Mouse (Mus musculus) mature B cell (primary cell): ENCODE data around the gene Chid1.

Experiments
- in situ Hi-C: fragments of 300-500 bp; cut with MboI; formaldehyde crosslinking; loops from 2 replicates; pipeline ENCODE4 v1.14.3; 2019

The Chid1 gene

DNA sequence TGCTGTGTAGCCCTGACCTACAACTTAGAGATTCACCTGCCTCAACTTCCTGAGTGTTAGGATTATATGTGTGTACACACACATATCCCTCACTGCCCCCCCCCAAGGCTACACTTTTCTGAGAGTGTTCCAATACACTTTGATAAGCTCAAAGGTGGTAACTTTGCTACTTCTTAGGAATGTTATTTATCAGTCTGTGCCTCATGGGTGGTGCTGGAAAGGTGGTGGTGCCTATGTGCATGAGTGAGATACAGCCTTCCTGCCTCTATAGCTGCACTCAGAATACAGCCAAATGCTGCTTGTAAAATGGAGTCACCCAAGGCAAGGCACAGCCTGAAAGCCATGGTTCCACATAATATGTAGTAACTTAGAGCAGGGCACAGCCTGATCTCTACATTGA is 19.3 kb upstream of the Chid1 start:
- in situ Hi-C loops = no loop called here

DNA sequence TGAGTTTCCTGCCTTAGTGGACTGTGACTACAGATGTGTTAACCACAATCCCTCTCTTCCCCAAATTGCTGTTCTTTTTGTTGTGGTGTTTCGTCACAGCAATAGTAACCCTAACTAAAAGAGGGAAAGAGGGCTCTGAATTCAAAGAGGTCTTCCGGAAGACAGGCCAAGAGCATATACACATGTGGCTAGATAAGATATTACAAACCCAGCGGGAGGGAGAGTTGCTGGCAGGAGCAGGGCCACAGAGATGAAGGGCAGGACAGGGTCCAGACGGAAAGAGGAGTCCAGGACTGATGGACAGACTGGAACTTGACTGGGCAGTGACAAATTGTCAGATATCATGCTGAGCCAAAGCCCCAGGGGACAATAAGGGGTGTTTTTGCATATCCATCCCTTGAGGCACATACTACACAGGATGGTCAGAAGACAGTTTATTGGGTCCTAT is 18.7 kb upstream of the Chid1 start:
- in situ Hi-C loops = no loop called here

DNA sequence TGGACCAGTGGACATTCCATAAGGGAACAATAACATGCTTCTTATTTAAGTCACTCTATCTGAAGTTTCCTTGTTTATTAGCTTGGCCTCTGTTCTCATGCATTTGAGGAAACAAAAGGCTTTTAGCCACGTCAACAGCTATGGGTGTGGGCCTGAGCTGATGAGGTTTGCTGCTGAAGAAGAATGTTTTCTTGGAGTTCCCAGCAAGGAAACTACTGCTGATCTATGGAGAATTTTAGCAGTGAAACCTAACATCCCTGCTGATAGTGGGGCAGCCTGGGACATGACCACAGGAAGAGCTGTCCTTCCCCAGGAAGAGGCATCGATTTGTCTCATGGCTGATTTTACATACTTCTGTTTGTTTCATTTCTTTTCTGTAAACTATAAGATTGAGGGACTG is 10.8 kb upstream of the Chid1 start:
- in situ Hi-C loops = no loop called here

DNA sequence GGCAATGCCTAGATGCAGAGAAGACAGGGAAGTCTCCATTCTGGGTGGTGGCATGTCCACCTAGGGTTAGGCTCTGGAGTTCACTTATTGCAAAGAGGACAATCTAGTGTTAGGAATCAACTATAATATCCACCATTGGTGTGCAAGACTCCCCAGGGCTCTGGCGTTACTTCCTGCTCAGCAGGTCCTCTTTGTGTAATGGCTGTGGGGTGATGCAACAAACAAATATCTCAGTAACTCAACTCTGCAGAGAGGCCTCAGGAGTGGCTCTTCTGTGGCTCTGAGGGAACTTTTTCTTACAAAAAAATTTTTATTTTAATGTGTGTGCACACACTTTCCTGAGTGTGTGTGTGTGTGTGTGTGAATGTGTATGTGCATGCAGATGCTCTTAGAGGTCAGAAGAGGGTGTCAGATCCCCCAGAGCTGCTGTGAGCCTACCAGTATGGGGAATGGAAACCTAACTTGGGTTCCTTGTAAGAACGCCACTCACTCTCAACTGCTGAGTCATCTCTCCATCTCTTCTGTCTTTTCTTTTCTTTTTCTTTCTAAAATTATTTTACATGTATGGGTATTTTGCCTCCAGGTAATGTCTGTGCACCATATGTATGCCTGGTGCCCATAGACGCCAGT is 9.9 kb upstream of the Chid1 start:
- in situ Hi-C loops = no loop called here

DNA sequence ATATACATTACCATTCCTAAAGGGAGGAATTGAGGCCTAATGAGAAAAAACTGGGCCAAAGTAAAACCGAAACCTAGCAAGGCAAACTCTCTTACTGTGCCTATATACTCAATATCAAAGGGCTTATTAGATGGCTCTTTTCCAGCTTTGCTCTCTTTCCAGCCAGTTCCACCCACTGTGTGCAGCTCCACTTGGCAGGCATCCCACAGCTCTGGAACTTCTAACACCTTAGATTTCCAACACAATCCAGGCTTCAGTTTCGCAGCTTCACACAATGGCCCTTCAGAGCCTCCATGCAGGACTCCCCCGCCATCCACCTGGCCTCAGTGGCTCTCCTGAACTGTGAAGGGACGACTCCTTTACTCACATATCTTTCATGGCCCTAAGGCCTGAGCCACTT is 5.0 kb upstream of the Chid1 start:
- in situ Hi-C loops = no loop called here

DNA sequence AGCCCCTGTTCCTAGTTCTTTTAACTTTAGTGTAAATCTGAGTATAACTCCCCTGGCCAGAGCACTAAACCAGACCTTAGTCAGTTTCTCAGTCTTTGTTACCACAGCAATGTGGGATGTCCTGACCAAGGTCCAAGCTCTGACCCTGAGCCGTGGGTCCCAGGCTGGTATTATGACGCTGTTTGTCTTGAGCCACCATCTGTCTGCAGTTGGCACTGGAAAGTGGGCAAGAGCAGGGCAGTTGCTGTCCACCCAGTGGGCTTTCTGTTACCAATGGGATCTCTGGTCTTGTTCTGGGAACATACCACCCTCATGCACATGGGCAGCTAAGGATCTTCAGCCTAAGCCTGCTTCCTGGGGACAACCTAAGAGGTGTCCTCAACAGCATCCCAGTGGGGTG is 2.9 kb upstream of the Chid1 start:
- in situ Hi-C loops = no loop called here

DNA sequence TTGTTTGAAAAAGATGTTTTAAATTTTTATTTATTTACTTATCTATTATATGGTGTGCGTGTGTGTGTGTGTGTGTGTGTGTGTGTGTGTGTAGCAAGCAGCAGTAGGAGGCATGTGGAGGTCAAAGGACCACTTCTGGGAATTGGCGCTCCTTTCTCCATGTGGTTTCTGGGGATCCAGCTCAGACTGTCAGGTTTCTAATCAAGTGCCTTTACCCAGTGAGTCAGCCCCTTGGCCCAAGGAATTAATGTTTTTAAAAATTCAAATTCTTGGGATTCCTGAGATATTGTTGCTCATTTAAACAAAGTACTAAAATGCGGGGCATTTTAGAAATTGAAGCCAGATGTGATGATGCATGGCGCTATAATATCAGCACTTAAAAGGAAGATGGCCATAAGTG is 2.0 kb upstream of the Chid1 start:
- in situ Hi-C loops = no loop called here

DNA sequence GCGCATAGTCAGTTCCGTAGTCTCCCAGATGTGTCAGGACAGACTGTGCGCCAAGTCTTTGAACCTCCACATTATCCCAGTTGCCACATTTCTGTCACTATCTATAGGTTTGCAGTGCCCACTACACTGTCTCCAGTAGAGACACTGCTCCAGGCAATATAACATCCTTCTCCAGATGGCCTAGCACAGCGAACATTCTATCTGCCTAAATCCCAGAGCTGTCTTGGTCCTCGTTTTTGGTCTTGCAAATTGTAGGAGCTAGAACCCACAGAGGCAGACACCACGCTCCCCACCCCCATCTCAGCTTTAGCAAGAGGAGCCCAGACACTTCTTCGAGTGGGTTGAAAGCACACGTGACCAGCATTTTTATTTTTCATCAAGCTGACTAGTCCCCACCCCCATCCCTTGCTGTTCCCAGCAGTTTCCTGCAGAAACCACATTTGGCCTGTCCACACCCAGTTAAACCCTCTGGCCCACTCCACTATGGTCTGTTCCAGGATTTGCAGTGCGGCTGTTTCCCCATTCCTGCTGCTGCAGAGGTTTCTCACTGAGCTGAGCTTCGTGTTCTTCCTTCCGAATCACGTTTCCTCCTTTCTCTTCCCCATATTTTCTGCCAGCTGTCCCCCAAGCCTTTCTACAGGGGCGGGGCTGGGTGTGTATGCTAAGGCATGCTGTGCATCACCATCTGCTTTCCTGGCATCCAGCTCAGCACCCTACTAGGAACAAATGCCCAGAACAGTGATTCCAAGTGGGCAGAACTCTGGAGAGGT is 840 bp upstream of the Chid1 start:
- in situ Hi-C loops = no loop called here

DNA sequence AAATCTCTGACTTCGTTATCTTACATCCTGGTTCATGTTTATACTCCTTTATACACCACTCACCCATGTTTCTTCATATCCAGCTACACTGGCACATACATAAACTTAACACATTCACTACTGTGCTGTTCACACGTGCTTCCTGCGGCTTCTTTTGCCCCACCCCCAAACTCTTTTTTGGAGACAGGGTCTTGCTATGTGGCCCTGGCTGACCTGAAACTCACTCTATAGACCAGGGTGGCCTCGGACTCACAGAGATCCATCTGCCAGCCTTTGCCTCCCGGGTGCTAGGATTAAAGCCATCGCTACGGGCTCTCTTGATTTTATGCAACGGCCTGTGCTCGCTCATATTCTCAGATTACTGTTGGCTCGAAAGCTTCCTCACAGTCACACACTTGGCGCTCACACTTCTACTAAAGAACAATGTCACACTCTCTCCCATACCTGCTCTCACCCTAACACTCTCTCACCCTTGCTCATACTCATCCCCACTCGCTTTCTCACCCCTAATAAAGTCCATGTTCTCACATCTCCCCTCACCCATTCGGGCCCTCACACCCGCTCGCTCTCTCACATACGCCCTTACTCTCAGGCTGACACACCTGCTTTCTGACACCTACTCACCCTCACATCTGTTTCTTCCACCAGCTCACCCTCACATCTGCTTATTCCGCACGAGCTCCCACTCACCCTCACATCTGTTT is 653 bp downstream of the Chid1 start:
- in situ Hi-C loops = no loop called here

DNA sequence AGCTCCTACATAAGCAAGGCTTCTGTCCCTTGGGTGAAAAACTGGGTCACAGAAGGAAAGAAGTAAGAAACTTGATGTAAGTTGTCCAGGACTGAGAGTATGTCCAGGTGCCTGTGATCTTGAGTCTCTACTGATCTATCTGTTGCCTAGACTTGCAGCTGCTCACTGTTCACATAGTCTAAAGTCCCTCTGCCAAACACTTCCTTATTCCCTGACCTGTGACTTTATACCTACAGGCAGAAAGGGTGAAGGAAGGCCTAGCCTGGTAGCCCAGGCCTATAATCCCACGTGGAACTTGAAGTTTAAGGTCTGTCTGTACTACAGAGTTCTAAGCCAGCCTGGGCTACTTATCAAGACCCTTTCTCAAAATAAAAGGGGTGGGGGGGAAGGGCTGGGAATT is 4.1 kb downstream of the Chid1 start:
- in situ Hi-C loops = no loop called here

DNA sequence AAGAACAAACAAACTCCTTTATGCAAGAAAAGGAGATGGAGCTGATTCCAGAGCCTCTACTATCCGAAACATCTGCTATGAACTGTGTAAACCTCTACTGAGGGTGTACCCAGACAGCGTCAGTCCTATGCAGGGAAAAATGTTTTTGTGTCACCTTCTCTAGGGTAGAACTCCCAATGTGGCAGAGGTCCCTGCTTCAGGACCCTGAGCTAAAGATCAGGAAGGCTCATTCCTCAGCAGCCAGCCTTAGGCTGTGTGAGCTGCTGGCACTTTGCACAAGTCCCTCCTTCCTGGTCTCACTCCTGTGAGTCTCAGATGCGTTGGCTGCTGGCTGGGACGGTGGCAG is 14.1 kb downstream of the Chid1 start:
- in situ Hi-C loops = loop anchor here (10.0 kb wide), 1 partner anchor 121 kb away; no protein-coding TSS in a partner anchor

DNA sequence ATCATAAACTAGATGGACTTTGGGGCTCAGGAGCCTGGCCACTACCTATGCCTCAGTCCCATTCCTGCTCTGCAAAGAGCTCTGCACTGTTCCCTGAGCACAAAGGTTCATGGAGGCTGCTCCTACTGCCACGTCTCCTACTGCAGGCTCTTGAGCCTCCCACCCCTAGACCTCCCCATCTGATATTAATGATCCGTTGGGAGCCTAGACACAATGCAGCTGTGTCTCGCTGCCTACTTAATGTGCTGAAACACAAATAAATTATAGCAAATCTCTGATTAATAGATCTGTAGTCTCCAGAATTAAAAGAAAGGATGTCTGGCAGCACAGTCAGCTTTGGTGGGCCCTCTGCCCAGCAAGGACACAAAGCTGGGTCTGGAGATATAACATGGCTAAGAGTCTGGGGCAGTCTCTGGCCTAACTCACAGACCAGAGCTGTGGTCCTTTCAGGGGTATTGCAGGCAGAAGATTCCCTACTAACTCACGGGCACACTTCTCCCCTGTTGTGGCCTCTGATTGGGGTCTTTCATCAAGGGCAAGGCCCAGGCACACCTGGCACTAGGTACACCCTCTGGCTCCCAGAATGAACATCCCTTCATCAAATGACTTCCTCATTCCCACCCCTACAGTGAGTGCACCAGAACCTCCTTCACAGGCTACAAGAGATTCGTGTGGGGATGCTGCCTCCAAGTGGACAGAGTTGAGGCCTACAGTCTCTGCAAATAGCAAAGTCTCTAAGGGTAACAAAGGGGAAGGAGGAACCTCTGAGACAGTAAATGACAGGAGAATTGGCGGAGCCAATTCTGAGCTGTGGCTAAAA is 14.7 kb downstream of the Chid1 start:
- in situ Hi-C loops = loop anchor here (10.0 kb wide), 1 partner anchor 120 kb away; no protein-coding TSS in a partner anchor

DNA sequence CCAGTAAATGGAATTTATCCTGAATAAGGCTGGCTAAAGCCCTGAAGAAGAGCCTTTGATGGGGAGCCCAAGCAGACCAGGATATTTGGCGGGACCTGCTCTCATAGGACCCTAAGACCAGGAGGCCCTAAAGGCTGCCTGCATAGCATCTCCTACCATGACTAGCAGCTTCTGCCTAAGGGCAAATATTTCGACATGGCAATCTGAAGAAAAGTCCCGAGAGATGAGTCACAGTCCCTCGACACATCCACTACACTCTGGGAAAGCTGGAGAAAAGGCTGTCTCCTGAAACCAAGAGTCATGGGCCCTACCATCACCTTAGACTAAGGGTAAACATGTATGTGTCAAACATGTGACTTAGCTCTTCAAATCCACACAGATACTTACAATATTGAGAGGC is 15.4 kb downstream of the Chid1 start:
- in situ Hi-C loops = loop anchor here (10.0 kb wide), 1 partner anchor 119 kb away; no protein-coding TSS in a partner anchor

DNA sequence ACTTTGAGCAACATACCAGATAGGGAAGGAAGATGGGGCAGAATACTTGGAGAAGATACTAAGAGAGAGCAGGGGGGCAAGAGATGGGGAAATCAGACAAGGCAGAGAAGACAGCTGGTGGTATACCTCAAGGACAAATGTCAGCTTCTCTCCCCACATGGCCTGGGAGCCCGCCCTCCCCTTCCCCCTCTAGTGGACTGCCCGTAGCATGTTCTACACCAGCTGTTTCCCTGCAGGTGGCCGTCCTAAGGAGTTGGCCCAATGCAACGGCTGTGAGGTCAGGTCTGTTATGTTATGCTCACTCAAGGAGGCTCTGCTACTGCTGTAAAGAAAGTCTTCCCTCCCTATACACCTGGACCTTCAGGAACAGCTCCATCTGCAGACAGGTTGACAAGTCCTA is 16.6 kb downstream of the Chid1 start:
- in situ Hi-C loops = loop anchor here (10.0 kb wide), 1 partner anchor 118 kb away; no protein-coding TSS in a partner anchor

DNA sequence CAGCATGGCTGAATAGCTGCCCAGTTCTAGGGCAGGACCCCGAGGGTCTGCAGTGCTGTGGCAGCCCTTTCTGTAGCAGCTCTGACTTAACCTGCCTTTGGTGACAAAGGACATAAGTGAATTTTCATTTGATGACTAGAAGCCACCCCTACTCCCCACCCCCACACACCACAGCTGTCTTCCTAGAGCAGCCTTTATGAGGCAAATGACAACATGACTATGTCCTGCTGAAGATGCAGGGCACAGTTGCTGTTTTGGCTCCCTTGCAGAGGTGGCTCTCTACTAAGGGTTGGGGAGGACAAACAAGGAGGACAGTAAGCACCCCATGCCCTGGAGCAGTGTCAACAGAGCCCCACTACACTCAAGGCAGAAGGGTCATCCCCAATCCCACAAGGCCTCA is 19.9 kb downstream of the Chid1 start:
- in situ Hi-C loops = loop anchor here (10.0 kb wide), 1 partner anchor 115 kb away; no protein-coding TSS in a partner anchor

DNA sequence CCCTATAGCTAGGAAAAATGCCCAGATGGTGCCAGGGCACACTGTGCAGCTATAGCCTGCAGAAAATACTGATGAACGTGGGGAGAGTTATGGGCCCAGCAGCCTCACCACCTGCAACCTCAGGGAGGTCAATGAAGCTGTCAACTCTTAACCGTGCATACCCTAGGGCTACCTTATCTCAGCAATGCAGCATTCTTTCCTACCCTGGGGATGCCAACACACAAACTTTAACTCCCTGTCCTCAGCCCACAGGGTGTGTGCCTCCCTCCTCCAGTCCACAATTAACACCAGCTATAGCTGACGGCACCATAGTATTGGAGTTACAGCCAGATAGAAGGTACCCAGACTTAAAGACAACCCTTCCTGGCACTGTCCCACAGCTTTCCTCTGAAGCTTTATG is 20.7 kb downstream of the Chid1 start:
- in situ Hi-C loops = no loop called here

DNA sequence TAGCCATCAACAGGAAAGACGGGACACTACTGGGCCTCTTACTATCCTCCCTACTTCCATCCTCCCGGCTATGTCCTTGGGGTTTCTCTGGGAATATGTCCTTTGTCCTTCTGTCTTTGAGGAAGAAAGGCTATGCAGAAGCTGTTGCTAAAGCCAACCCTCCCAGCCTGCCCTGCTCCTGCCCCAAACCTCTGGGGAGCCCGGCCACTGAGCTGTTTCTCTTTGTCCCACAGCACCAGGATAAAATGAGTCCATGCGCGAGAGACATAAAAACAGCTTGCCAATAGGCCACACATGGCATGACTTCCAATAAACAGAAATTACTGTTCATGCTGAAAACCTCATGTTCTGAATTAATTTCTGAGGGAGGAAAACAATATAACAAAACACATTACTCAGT is 21.4 kb downstream of the Chid1 start:
- in situ Hi-C loops = no loop called here

DNA sequence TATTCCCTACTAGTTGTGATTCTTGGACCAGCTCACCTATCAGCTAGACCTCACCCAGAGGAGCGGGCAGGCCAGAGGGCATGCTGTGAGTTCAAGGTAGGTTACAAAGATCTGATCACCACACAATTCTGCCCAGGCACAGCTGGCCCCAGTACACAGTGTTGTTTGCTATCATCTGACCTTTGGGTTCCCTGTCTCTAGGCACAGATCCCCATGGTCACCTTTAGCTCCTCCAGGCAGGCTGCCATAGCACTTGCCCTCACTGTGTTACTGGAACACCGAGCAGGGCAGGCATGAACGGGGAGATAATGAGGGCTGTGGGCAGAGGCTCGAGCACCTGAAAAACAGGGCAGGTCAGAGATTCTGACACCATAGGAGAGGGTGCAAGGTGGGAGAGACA is 22.0 kb downstream of the Chid1 start:
- in situ Hi-C loops = no loop called here

DNA sequence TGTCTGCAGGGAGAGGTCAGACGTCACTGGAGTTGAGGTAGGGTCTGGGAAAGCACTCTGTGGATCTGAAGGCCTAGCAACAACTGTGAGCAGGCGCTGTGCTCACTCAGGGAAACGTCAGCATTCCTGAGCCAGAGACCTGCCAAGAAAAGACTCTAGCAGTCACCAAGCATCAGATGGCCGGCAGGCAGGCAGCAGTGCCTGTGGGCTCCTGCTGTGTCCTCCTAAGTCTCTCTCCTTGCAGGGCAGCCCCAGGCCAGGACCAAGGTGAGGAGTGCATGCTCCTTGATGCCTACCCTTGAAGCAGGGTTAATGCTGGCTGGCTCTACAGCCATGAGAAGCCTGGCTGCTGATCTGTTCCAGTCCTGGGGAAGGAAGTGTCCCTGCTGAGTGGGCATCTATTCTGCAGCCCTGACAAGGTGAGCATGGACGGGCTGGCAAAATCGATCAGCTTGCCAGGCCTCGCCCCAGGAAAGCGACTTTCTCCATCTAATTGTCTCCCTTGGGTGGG is 28.9 kb downstream of the Chid1 start:
- in situ Hi-C loops = no loop called here

DNA sequence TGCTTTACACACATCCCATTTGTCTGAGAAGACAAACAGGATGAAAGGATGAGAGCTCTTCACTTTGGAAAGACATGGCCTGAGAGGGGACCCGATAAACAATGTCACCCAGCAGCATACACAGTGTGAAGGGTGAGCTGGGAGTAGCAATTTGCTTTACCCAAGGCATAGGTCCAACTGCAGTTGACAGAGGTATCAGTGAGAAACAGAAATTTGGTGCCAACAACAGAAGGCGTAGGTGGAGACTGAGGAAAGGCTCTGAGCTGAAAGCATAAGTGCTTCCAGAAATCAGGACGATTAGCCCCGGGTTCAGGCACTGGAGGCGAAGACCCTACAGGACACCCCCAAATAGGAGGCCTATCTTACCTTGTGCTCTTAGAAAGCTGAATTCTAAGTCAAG is 29.5 kb downstream of the Chid1 start:
- in situ Hi-C loops = no loop called here

DNA sequence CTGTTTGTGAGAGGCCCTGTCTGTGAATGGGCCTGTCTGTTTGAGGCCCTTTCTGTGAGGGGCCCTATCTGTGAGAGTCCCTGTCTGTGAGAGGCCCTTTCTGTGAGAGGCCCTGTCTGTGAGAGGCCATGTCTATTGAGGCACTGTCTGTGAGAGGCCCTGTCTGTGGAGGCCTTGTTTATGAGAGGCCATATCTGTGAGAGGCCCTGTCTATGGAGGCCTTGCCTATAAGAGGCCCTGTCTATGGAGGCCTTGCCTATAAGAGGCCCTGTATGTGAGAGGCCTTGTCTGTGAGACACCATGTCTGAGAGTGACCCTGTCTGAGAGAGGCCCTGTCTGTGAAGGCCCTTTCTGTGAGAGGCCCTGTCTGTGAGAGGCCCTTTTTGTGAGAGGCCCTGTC is 31.5 kb downstream of the Chid1 start:
- in situ Hi-C loops = no loop called here

DNA sequence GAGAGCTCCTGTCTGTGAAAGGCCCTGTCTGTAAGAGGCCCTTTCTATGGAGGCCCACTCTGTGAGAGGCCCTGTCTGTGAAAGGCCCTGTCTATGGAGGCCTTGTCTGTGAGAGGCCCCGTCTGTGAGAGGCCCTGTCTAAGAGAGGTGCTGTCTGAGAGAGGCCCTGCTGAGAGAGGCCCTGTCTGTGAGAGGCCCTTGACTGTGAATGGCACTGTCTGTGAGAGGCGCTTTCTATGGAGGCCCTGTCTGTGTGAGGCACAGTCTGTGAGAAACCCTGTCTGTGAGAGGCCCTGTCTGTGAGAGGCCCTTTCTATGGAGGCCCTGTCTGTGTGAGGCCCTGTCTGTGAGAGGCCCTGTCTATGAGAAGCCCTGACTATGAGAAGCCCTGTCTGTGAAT is 33.4 kb downstream of the Chid1 start:
- in situ Hi-C loops = no loop called here
